Mouse (Mus musculus) left cerebral cortex, postnatal 4 days (tissue): ENCODE measurements at regions not wholly inside any gene's neighbourhood (a gene's known extent, or its start where the extent isn't known, plus 50 kb on each side); places are given as distances from the start of the nearest gene placed in this dataset.

Experiments used
- DNase-seq: peaks from one replicate; pipeline ENCODE4 v3.0.0-alpha.2; 2022
- intact Hi-C: fragments of 180-260 bp; cut with DNase I; formaldehyde crosslinking; loops from one replicate; pipeline ENCODE4 v1.15.1; 2025

- DNase-seq, result peak; percentile 7
- intact Hi-C loops, result no loop called here
These were observed 54.9 kb upstream of the Gpc3 start for GRCm38 (mm10) chrX:52668679-52669078.

DNA sequence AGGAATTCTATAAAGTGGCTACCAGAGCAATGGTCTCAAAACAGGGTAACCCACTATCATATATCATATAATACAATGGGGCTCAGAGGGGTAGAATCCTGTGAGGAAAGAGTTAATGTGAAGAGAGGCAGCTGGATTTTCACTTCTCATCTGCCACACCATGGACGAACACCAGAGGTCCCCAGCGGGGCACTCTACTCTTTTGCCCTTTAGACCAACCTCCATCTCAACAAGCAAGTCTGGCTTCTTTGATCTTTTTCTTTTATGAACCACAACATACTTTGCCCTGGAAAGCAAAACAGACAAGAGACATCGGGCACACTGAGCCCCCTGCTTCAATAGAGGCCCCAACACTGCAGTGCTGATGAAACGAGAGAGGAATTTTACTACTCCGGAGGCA, 65.3 kb upstream of the Gpc3 start:
- intact Hi-C loops, result no loop called here
- peak; percentile 1 for DNase-seq

- DNase-seq, result no peak
- intact Hi-C loops, result no loop called here
These were observed 80.6 kb upstream of the Gpc3 start for GRCm38 (mm10) chrX:52694392-52694791.

DNA sequence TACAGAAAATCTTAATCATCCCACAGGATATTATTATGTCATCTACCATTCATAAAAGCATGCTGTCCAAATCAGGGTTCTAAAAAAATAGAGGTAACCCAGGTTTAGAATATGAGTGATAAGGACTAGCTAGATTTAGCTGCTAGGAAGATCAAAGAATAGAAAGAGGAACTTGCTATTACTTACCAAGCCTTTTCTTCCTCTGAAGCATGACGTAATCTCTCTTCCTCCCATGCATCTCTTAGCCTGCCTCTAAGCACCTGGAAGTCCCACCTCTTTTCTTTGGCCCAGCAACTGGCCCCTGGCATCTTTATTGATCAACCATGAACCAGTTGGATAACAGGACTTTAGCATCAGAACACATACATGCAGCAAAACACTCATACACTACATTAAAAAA, 85.9 kb upstream of the Gpc3 start:
- intact Hi-C loops, result no loop called here
- no peak for DNase-seq

DNA sequence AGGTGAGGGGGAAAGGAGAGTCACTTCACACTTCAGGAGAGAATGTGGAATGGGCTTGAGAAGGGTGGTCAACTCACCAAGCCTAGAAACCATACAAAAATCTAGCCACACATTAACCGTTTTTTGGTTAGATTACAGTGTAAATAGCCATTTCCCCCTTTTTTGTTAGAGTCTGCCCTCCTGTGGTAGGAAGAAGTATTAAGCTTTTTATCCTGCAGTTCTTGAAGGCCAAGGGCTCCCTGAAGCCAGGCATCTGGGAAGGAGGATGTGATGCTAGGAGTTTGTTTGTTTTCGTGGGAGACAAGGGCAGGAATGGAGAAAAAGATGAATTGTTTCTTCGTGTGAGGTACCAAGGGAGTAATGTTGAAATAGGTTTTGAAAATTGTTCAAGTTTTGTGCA, 73.5 kb upstream of the Ccdc160 start:
- no peak for DNase-seq
- intact Hi-C loops, result no loop called here

- DNase-seq, result no peak
- intact Hi-C loops, result no loop called here
These were observed 52.9 kb upstream of the Ccdc160 start for GRCm38 (mm10) chrX:52738116-52738515.
